Mouse (Mus musculus) G1E (cell line): ENCODE measurements at regions not wholly inside any gene's neighbourhood (a gene's known extent, or its start where the extent isn't known, plus 50 kb on each side); places are given as distances from the start of the nearest gene placed in this dataset.

ENCODE experiments used
- ATAC-seq: 2 replicates; pipeline ENCODE4 v1.8.0; 2016; ENCODE audit warnings: mild to moderate bottlenecking; ENCODE audit not compliant: insufficient number of reproducible peaks, poor library complexity, low FRiP score, severe bottlenecking; ENCODE audit errors: extremely low read depth
- DNase-seq: peaks from one replicate; pipeline ENCODE4 v3.0.0; 2012; ENCODE audit warnings: low spot score
- H3K27me3 ChIP-seq: 2 replicates; pipeline ENCODE4 v1.6.1; 2012; ENCODE audit warnings: mild to moderate bottlenecking, low read length, inconsistent platforms; ENCODE audit not compliant: insufficient read depth
- H3K36me3 ChIP-seq: replicated peaks from 2 replicates; pipeline ENCODE3; 2012; ENCODE audit warnings: mild to moderate bottlenecking, inconsistent platforms
- H3K4me1 ChIP-seq: 2 replicates; pipeline ENCODE4 v1.6.1; 2012; ENCODE audit warnings: low read depth, low read length, inconsistent platforms, mixed read lengths; ENCODE audit not compliant: insufficient read depth
- H3K4me3 ChIP-seq: 2 replicates; pipeline ENCODE4 v1.5.1; 2012; ENCODE audit warnings: low read depth, mild to moderate bottlenecking, inconsistent platforms, low read length, moderate library complexity, mixed read lengths
- H3K9me3 ChIP-seq: replicated peaks from 2 replicates; pipeline ENCODE4 v1.6.1; 2012; ENCODE audit warnings: inconsistent platforms
- CTCF ChIP-seq: IDR thresholded peaks from 2 replicates; pipeline ENCODE4 v1.5.1; 2012; ENCODE audit warnings: low read depth, low read length, inconsistent platforms, mixed read lengths
- GATA1 ChIP-seq: IDR thresholded peaks from 2 replicates; pipeline ENCODE4 v1.6.1; 2012; ENCODE audit warnings: borderline replicate concordance, low read length, inconsistent platforms, mixed read lengths
- GATA2 ChIP-seq: IDR thresholded peaks from 2 replicates; pipeline ENCODE4 v1.6.1; 2012; ENCODE audit warnings: low read depth, low read length, inconsistent platforms, borderline replicate concordance
- POLR2AphosphoS5 ChIP-seq: IDR thresholded peaks from 2 replicates; pipeline ENCODE4 v1.6.1; 2012; ENCODE audit warnings: low read depth, low read length, inconsistent platforms; ENCODE audit not compliant: insufficient replicate concordance
- TAL1 ChIP-seq: conservative IDR thresholded peaks from 2 replicates; pipeline ENCODE4 v1.6.1; 2012; ENCODE audit warnings: low read depth, low read length, inconsistent platforms, mixed read lengths

- DNase-seq (no peak), ATAC-seq (no peak)
- H3K4me1 ChIP-seq, result no peaks in the 10 kb centered on the region
- TF ChIP-seq GATA2 (no peak), POLR2AphosphoS5 (no peak), CTCF (no peak), TAL1 (no peak), GATA1 (no peak)
- no peaks in the 10 kb centered on the region for H3K9me3 ChIP-seq
- H3K27me3 ChIP-seq, result no peaks in the 10 kb centered on the region
- H3K4me3 ChIP-seq, result no peak overlapping the region
- H3K36me3 ChIP-seq, result no peaks in the 10 kb centered on the region
These were observed 52.7 kb upstream of the Kiz start for GRCm38 (mm10) chr2:146802973-146803372.
